Mouse (Mus musculus) lung, postnatal 0 days (tissue): Measurements from ENCODE around the gene Taar7a.

Experiments used
- CTCF ChIP-seq: IDR thresholded peaks from 2 replicates; pipeline ENCODE4 v1.5.1; 2016; ENCODE audit warnings: antibody characterized with exemption, mild to moderate bottlenecking
- EP300 ChIP-seq: IDR thresholded peaks from 2 replicates; pipeline ENCODE4 v1.6.1; 2016; ENCODE audit warnings: antibody characterized with exemption, mild to moderate bottlenecking, control low read depth

DNA sequence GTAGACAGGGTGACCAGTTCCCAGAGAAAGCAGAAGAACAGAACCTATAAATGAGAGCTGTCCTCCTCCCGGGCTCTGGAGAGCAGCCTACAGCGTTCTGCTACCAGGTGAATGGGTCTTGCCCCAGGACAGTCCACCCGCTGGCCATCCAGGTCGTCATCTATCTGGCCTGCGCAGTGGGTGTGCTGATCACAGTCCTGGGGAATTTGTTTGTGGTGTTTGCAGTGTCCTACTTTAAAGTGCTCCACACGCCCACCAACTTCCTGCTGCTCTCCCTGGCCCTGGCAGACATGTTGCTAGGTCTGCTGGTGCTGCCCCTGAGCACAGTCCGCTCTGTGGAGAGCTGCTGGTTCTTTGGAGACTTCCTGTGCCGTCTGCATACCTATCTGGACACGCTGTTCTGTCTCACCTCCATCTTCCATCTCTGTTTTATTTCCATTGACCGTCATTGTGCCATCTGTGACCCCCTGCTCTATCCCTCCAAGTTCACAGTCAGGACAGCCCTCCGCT is 22.6 kb downstream of the Taar7a start, which contains the start of gene Taar5:
- TF ChIP-seq CTCF (no peak), EP300 (no peak)
